Mouse (Mus musculus) neutrophil, adult 59 days (primary cell): Measurements from ENCODE around the gene Agtr1b. TPM values are rescaled to one million over a fixed set of nuclear protein-coding genes. Genes with fewer than 3 reads are reported as not detected.

Source experiments
- total RNA-seq, 2 experiments: library from RNA; stranded (reverse); gene quantifications; 1 replicate in 1 of 2; 2 replicates in 1 of 2; pipeline ENCODE4 v1.2.4; 2023

Gene Agtr1b
- not detected for total RNA-seq

GRCm38 (mm10) chr3:20366558-20367522 lies at the start of gene Agtr1b:
Agtr1b (minus strand) TSS chr3:20367177.

GRCm38 (mm10) chr3:20275633-20276032 lies 91.3 kb downstream of the Agtr1b start, which contains the start of gene Cpb1:
Cpb1 (minus strand) TSS chr3:20275733.

Other genes starting within 250 kb of the Agtr1b start
- 100 to 1,000 TPM; 131 to 145 TPM for gene Gyg, start 211.9 kb downstream of the Agtr1b start, total RNA-seq
- 10 to 100 TPM in 1 of 2 experiments, 1 to 10 TPM in 1; 7.5 to 13.2 TPM for gene Cpa3, start 125.0 kb downstream of the Agtr1b start, total RNA-seq
- gene Cpb1, start 91.4 kb downstream of the Agtr1b start, total RNA-seq: not detected